Mouse (Mus musculus): ENCODE data around the gene Duxbl3. TPM values are rescaled to one million over a fixed set of nuclear protein-coding genes. Genes with fewer than 3 reads are reported as not detected.

The Duxbl3 gene
- polyA plus RNA-seq, 1 experiment from 2014 or later, result 3.2 TPM

DNA sequence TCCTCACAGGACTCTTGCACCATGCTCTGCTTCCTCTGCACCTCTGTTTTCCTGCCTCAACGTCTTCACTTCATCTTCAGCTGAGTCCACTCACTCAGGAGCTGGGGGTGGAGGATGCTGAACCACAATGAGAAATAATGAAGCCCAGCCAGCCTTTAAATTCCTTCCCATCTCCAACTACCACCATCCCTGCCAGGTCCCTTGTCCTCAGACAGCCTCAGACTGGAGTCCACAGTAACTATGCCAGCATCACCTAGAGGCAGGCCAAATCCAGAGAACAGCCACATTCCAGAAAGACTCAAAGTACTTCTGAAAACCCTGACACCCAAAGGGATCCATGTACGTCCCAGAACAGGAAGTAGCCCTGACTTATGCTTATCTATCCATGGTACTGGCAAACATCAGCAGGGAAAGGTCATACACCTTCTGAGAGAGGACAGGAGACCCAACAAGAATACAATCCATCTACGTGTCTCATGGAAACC, 58.5 kb downstream of the Duxbl3 start:
- Histone ChIP-seq H3K27ac (replicated peaks) (no peak overlapping the region), H3K9ac (replicated peaks) (no peak overlapping the region), H3K4me1 (no peaks in the 10 kb centered on the region), H3K36me3 (no peaks in the 10 kb centered on the region), H3K4me2 (replicated peaks) (no peak overlapping the region), H3K9me3 (no peaks in the 10 kb centered on the region), H3K27me3 (no peaks in the 10 kb centered on the region), H3K4me3 (no peak overlapping the region)
- 77% methylated on average over 3 of the region's 3 CpGs for WGBS
- no peak for ATAC-seq (replicated peaks)

Other genes with a start within 250 kb of the Duxbl3 start
- 8.3 and 9.1 TPM in 2 replicates for gene Gm9780, start 215.3 kb upstream of the Duxbl3 start, polyA plus RNA-seq (2015; fragmentation: Nextera tagmentation; extraction: Ambion mirVana)
- 14.9 and 18.4 TPM in 2 replicates for gene Tmem254c, start 190.6 kb upstream of the Duxbl3 start, polyA plus RNA-seq (2015; fragmentation: Nextera tagmentation; extraction: Ambion mirVana)
- not detected in 2 replicates for gene Cphx2, start 176.4 kb upstream of the Duxbl3 start, polyA plus RNA-seq (2015; fragmentation: Nextera tagmentation; extraction: Ambion mirVana)
- gene Cphx3, start 175.7 kb upstream of the Duxbl3 start, polyA plus RNA-seq (2015; fragmentation: Nextera tagmentation; extraction: Ambion mirVana), result not detected in 2 replicates
- gene Duxbl2, start 139.6 kb upstream of the Duxbl3 start, polyA plus RNA-seq (2015; fragmentation: Nextera tagmentation; extraction: Ambion mirVana), result 3.8 TPM in 1 of 2 replicates, not detected in the other
- 6.7 and 7.7 TPM in 2 replicates for gene Plac9b, start 75.5 kb upstream of the Duxbl3 start, polyA plus RNA-seq (2015; fragmentation: Nextera tagmentation; extraction: Ambion mirVana)
- 14.3 and 20.6 TPM in 2 replicates for gene Tmem254b, start 50.9 kb upstream of the Duxbl3 start, polyA plus RNA-seq (2015; fragmentation: Nextera tagmentation; extraction: Ambion mirVana)